Mouse (Mus musculus): Measurements from ENCODE around the gene Mlxipl. TPM values are rescaled to one million over a fixed set of nuclear protein-coding genes. Genes with fewer than 3 reads are reported as not detected.
A peak's percentile ranks its signal among the peaks of the same experiment; 100 is the strongest.

Mlxipl gene
- total and polyA plus RNA-seq, 2 experiments: 198 to 617 TPM

DNA sequence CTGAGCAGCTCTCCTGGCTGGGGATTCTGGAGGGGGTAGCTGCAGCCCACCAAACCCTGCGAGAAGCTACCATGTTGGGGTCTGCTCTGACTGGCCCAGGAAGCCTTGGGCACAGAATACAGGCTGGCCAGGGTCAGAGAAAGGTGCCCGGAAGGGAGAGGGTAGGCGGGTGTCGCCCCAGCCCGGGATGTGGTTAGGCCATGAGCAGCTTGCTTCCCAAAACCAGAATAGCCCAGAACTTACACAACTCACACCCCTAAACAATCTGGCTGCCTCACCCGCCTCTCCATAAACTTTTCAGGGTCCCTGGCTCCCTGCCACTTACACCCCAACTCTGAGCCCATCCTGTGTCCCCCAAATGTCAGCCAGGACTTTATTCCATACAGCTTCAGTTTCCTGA lies 38.0 kb downstream of the Mlxipl start:
- H3K4me1 ChIP-seq (ENCODE audit: control insufficient read depth, insufficient read depth, low read length): no peaks in the 10 kb centered on the region; the same call in 1 of the 2 replicates
- peaks cover 76% of the 10 kb centered on the region for H3K36me3 ChIP-seq (ENCODE audit: control insufficient read depth, insufficient read depth, low read length)
- no peak overlapping the region for H3K4me3 ChIP-seq (ENCODE audit: insufficient read depth, low read depth, low read length)
- no peaks in the 10 kb centered on the region for H3K27me3 ChIP-seq (ENCODE audit: control insufficient read depth, insufficient read depth, low read length)
- TF ChIP-seq CTCF (IDR thresholded peaks at IDR 0.05; ENCODE audit: low read depth, low read length) (no peak), POLR2A (IDR thresholded peaks at IDR 0.05; ENCODE audit: extremely low read depth, insufficient read depth, low read length) (no peak)
- H3K27ac ChIP-seq (replicated peaks; ENCODE audit: insufficient read depth, low read depth, low read length): no peak overlapping the region
- DNase-seq (ENCODE audit: extremely low read depth, low read depth, low spot score): no peak
- WGBS: 86% methylated on average over 6 of the region's 6 CpGs
- 0 out of 2 replicates have a peak, but pooled peaks cover 2% of the 10 kb centered on the region for H3K79me2 ChIP-seq (ENCODE audit: control insufficient read depth, insufficient read depth, low read length)
- no peak overlapping the region for H3K9ac ChIP-seq (ENCODE audit: low read depth, low read length)

DNA sequence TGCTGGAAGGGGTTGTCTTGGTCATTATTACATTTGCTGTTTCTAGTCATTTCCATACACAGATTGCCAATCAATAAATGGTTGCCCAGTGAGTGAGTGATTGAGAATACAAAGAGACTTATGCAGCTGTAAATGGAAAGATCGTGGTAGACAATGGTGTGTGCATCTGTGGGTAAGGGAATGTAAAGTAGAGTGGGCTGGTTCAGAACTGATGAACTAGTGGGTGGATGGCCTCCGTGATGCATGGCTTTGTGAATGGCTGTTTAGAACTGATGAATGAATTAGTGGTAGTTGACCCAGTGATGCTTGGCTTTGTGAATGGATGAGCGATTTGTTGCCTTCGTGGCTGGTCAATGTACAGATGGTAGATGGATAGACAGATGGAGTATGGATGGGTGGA lies 40.1 kb downstream of the Mlxipl start:
- no peak overlapping the region for H3K27ac ChIP-seq (replicated peaks; ENCODE audit: insufficient read depth, low read depth, low read length)
- DNase-seq (ENCODE audit: extremely low read depth, low read depth, low spot score): no peak
- no peak overlapping the region for H3K9ac ChIP-seq (ENCODE audit: low read depth, low read length)
- H3K4me3 ChIP-seq (ENCODE audit: insufficient read depth, low read depth, low read length): no peak overlapping the region
- H3K4me1 ChIP-seq (ENCODE audit: control insufficient read depth, insufficient read depth, low read length): no peaks in the 10 kb centered on the region; the same call in 1 of the 2 replicates
- no peaks in the 10 kb centered on the region for H3K27me3 ChIP-seq (ENCODE audit: control insufficient read depth, insufficient read depth, low read length)
- TF ChIP-seq POLR2A (IDR thresholded peaks at IDR 0.05; ENCODE audit: extremely low read depth, insufficient read depth, low read length) (no peak), CTCF (IDR thresholded peaks at IDR 0.05; ENCODE audit: low read depth, low read length) (no peak)
- H3K79me2 ChIP-seq (ENCODE audit: control insufficient read depth, insufficient read depth, low read length): no peaks in the 10 kb centered on the region
- H3K36me3 ChIP-seq (ENCODE audit: control insufficient read depth, insufficient read depth, low read length): peaks cover 71% of the 10 kb centered on the region
- WGBS: 92% methylated on average over 4 of the region's 4 CpGs

DNA sequence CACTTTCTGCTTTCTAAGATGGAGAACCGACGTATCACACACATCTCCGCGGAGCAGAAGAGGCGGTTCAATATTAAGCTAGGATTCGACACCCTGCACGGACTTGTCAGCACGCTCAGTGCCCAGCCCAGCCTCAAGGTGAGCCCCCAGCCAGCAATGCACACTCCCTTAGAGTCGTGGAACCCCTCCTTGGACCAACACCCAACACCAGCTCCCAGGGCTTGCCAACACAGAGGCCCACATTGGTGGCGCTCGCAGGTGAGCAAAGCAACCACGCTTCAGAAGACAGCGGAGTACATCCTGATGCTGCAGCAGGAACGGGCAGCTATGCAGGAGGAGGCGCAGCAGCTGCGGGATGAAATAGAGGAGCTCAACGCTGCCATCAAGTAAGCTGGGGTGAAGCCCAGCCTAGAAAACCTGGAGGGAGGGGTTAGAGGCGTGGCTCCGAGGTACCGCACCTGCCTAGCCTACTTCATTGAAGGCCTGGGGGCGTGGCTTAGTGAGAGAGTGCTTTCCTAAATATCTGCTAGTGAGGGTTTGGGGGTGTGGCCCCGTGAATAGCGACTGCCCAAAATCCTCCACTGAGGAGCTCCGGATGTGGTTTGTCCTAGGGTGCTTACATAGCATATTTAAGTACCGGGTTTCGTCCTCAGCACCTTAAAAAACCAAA lies 44.2 kb downstream of the Mlxipl start:
- H3K27me3 ChIP-seq (ENCODE audit: control insufficient read depth, insufficient read depth, low read length): no peaks in the 10 kb centered on the region
- H3K4me1 ChIP-seq (ENCODE audit: control insufficient read depth, insufficient read depth, low read length): no peaks in the 10 kb centered on the region
- H3K36me3 ChIP-seq (ENCODE audit: control insufficient read depth, insufficient read depth, low read length): peaks cover 58% of the 10 kb centered on the region
- H3K27ac ChIP-seq (replicated peaks; ENCODE audit: insufficient read depth, low read depth, low read length): no peak overlapping the region
- no peaks in the 10 kb centered on the region for H3K79me2 ChIP-seq (ENCODE audit: control insufficient read depth, insufficient read depth, low read length)
- H3K4me3 ChIP-seq (ENCODE audit: insufficient read depth, low read depth, low read length): no peak overlapping the region
- no peak for TF ChIP-seq POLR2A (IDR thresholded peaks at IDR 0.05; ENCODE audit: extremely low read depth, insufficient read depth, low read length)
- no peak for TF ChIP-seq CTCF (IDR thresholded peaks at IDR 0.05; ENCODE audit: low read depth, low read length)
- DNase-seq (ENCODE audit: extremely low read depth, low read depth, low spot score): no peak
- WGBS: 64% methylated on average over 26 of the region's 26 CpGs
- no peak overlapping the region for H3K9ac ChIP-seq (ENCODE audit: low read depth, low read length)

DNA sequence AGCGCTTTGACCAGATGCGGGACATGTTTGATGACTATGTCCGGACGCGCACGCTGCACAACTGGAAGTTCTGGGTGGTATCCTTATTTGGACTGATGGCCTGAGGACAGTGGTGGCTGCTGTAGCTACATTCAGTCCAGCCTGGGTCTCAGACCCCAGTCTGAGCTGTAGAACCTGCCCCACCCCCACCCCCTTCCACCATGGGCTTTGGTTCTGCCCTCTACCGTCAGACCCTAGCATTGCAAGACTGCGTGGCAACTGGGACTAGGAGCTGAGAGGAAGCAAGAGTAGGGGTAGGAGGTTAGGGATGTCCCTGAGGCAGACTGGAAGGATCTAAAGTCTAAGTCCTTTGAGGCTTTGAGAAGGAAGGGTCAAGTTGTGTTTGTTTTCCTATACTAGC lies 44.8 kb downstream of the Mlxipl start:
- peaks cover 51% of the 10 kb centered on the region for H3K36me3 ChIP-seq (ENCODE audit: control insufficient read depth, insufficient read depth, low read length)
- H3K27ac ChIP-seq (replicated peaks; ENCODE audit: insufficient read depth, low read depth, low read length): no peak overlapping the region
- no peak for DNase-seq (ENCODE audit: extremely low read depth, low read depth, low spot score)
- 59% methylated on average over 8 of the region's 8 CpGs for WGBS
- TF ChIP-seq POLR2A (IDR thresholded peaks at IDR 0.05; ENCODE audit: extremely low read depth, insufficient read depth, low read length) (no peak), CTCF (IDR thresholded peaks at IDR 0.05; ENCODE audit: low read depth, low read length) (peak; percentile 63)
- H3K27me3 ChIP-seq (ENCODE audit: control insufficient read depth, insufficient read depth, low read length): no peaks in the 10 kb centered on the region
- H3K79me2 ChIP-seq (ENCODE audit: control insufficient read depth, insufficient read depth, low read length): no peaks in the 10 kb centered on the region
- no peaks in the 10 kb centered on the region for H3K4me1 ChIP-seq (ENCODE audit: control insufficient read depth, insufficient read depth, low read length)
- no peak overlapping the region for H3K9ac ChIP-seq (ENCODE audit: low read depth, low read length)
- no peak overlapping the region for H3K4me3 ChIP-seq (ENCODE audit: insufficient read depth, low read depth, low read length)

DNA sequence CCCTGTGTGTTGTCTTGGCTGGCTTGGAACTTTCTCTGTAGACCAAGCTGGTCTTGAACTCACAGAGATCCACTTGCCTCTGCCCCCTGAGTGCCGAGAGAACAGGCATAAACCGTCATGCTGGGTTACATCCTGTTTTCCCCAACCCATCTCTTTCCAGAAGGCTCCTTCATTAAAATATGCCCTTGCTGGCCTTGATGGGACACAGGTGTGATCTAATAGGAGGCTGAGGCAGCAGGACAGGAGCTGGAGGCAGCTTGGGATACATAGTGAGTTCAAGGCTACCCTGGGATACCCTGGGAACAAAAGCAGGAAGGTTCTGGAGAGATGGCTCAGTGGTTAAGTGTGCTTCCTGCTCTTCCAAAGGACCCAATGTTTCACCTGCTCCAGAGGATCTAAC lies 50.2 kb downstream of the Mlxipl start:
- no peaks in the 10 kb centered on the region for H3K79me2 ChIP-seq (ENCODE audit: control insufficient read depth, insufficient read depth, low read length)
- H3K4me3 ChIP-seq (ENCODE audit: insufficient read depth, low read depth, low read length): no peak overlapping the region
- TF ChIP-seq POLR2A (IDR thresholded peaks at IDR 0.05; ENCODE audit: extremely low read depth, insufficient read depth, low read length): no peak
- no peak for TF ChIP-seq CTCF (IDR thresholded peaks at IDR 0.05; ENCODE audit: low read depth, low read length)
- no peak overlapping the region for H3K9ac ChIP-seq (ENCODE audit: low read depth, low read length)
- H3K27me3 ChIP-seq (ENCODE audit: control insufficient read depth, insufficient read depth, low read length): no peaks in the 10 kb centered on the region
- DNase-seq (ENCODE audit: extremely low read depth, low read depth, low spot score): peak; percentile 52
- WGBS: 55% methylated on average over 2 of the region's 2 CpGs
- no peaks in the 10 kb centered on the region for H3K4me1 ChIP-seq (ENCODE audit: control insufficient read depth, insufficient read depth, low read length)
- H3K36me3 ChIP-seq (ENCODE audit: control insufficient read depth, insufficient read depth, low read length): peaks cover 19% of the 10 kb centered on the region
- no peak overlapping the region for H3K27ac ChIP-seq (replicated peaks; ENCODE audit: insufficient read depth, low read depth, low read length)

DNA sequence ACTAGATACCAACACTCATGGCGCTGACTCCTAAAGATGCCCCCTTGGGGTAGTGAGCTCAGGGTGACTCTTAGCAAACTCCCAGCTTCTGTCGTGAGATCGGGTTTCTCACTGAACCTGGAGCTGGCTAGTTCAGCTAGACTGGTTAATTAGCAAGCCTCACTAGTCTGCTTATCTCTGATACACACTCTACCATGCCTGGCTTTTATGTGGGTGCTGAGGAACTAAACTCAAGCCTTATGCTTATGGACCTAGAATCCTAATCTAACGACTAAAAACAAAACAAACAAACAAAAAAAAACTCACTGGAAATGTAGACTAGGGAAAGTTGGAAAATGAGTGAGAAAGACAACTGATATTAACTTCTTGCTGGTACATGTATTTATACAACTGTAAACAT lies 54.8 kb downstream of the Mlxipl start:
- no peak overlapping the region for H3K9ac ChIP-seq (ENCODE audit: low read depth, low read length)
- H3K4me1 ChIP-seq (ENCODE audit: control insufficient read depth, insufficient read depth, low read length): 0 out of 2 replicates have a peak, but pooled peaks cover 2% of the 10 kb centered on the region
- DNase-seq (ENCODE audit: extremely low read depth, low read depth, low spot score): no peak
- no peak overlapping the region for H3K4me3 ChIP-seq (ENCODE audit: insufficient read depth, low read depth, low read length)
- no peaks in the 10 kb centered on the region for H3K36me3 ChIP-seq (ENCODE audit: control insufficient read depth, insufficient read depth, low read length)
- 45% methylated on average over 4 of the region's 4 CpGs for WGBS
- no peaks in the 10 kb centered on the region for H3K27me3 ChIP-seq (ENCODE audit: control insufficient read depth, insufficient read depth, low read length)
- H3K27ac ChIP-seq (replicated peaks; ENCODE audit: insufficient read depth, low read depth, low read length): no peak overlapping the region
- no peaks in the 10 kb centered on the region for H3K79me2 ChIP-seq (ENCODE audit: control insufficient read depth, insufficient read depth, low read length)
- TF ChIP-seq POLR2A (IDR thresholded peaks at IDR 0.05; ENCODE audit: extremely low read depth, insufficient read depth, low read length) (no peak), CTCF (IDR thresholded peaks at IDR 0.05; ENCODE audit: low read depth, low read length) (no peak)

All from liver, adult 2 months (tissue).